Mouse (Mus musculus) stomach, postnatal 0 days (tissue): ENCODE measurements around the gene Oprm1.

Experiments
- CTCF ChIP-seq: IDR thresholded peaks from 2 replicates; pipeline ENCODE4 v1.5.1; 2016; ENCODE audit warnings: antibody characterized with exemption, low read depth, mild to moderate bottlenecking, moderate library complexity
- EP300 ChIP-seq: optimal IDR thresholded peaks from 2 replicates; pipeline ENCODE3; 2016; ENCODE audit warnings: antibody characterized with exemption

GRCm38 (mm10) chr10:6909763-6910162 is 151.5 kb downstream of the Oprm1 start:
- TF ChIP-seq CTCF, result no peak
- TF ChIP-seq EP300, result no peak
